Mouse (Mus musculus): Measurements from ENCODE around the gene Lima1.
"Not testable (repeated sequence)": the region's sequence is repeated elsewhere in the genome, so short reads cannot be mapped to it uniquely, and the experiment has no call there.

Gene Lima1

GRCm38 (mm10) chr15:99875334-99875869, at the start of gene Lima1:
Gene Lima1, minus strand, starts transcription at chr15:99875456.
- peak; percentile 77 for DNase-seq (ENCODE audit: low read depth)

GRCm38 (mm10) chr15:99919601-99920158, 44.4 kb upstream of the Lima1 start:
- no peak for DNase-seq (ENCODE audit: low read depth)

- no peak for DNase-seq (ENCODE audit: low read depth)
These were observed 42.0 kb upstream of the Lima1 start for GRCm38 (mm10) chr15:99917264-99917663.

GRCm38 (mm10) chr15:99914613-99915012, 39.4 kb upstream of the Lima1 start:
- no peak for DNase-seq (ENCODE audit: low read depth)

GRCm38 (mm10) chr15:99911785-99912184, 36.5 kb upstream of the Lima1 start:
- DNase-seq (ENCODE audit: low read depth) = no peak

- DNase-seq (ENCODE audit: low read depth) = not testable (repeated sequence)
These were observed 34.2 kb upstream of the Lima1 start for GRCm38 (mm10) chr15:99909339-99909996.

- DNase-seq (ENCODE audit: low read depth) = no peak
These were observed 32.3 kb upstream of the Lima1 start for GRCm38 (mm10) chr15:99907514-99907913.

- no peak for DNase-seq (ENCODE audit: low read depth)
These were observed 31.8 kb upstream of the Lima1 start for GRCm38 (mm10) chr15:99907041-99907440.

- no peak for DNase-seq (ENCODE audit: low read depth)
These were observed 29.6 kb upstream of the Lima1 start for GRCm38 (mm10) chr15:99904841-99905240.

GRCm38 (mm10) chr15:99904333-99904732, 29.1 kb upstream of the Lima1 start:
- peak; percentile 79 for DNase-seq (ENCODE audit: low read depth)

- no peak for DNase-seq (ENCODE audit: low read depth)
These were observed 28.0 kb upstream of the Lima1 start for GRCm38 (mm10) chr15:99903227-99903626.

GRCm38 (mm10) chr15:99902786-99903185, 27.5 kb upstream of the Lima1 start:
- DNase-seq (ENCODE audit: low read depth) = no peak

GRCm38 (mm10) chr15:99896621-99897020, 21.4 kb upstream of the Lima1 start:
- no peak for DNase-seq (ENCODE audit: low read depth)

- DNase-seq (ENCODE audit: low read depth) = no peak
These were observed 16.1 kb upstream of the Lima1 start for GRCm38 (mm10) chr15:99891355-99891754.

- no peak for DNase-seq (ENCODE audit: low read depth)
These were observed 15.4 kb upstream of the Lima1 start for GRCm38 (mm10) chr15:99890412-99891236.

- DNase-seq (ENCODE audit: low read depth) = peak; percentile 87
These were observed 14.1 kb upstream of the Lima1 start for GRCm38 (mm10) chr15:99889275-99889874.

- DNase-seq (ENCODE audit: low read depth) = not testable (repeated sequence)
These were observed 11.9 kb upstream of the Lima1 start for GRCm38 (mm10) chr15:99887130-99887529.

GRCm38 (mm10) chr15:99884038-99884437, 8.8 kb upstream of the Lima1 start:
- no peak for DNase-seq (ENCODE audit: low read depth)

GRCm38 (mm10) chr15:99878541-99878940, 3.3 kb upstream of the Lima1 start:
- DNase-seq (ENCODE audit: low read depth) = no peak

- DNase-seq (ENCODE audit: low read depth) = no peak
These were observed 483 bp downstream of the Lima1 start for GRCm38 (mm10) chr15:99874612-99875333.

- DNase-seq (ENCODE audit: low read depth) = no peak
These were observed 2.7 kb downstream of the Lima1 start for GRCm38 (mm10) chr15:99872543-99872942.

GRCm38 (mm10) chr15:99867654-99868053, 7.6 kb downstream of the Lima1 start:
- DNase-seq (ENCODE audit: low read depth) = no peak

All from fibroblast of lung, adult 2 months (primary cell).